Mouse (Mus musculus): ENCODE results near the gene Mcoln2. TPM values are rescaled to one million over a fixed set of nuclear protein-coding genes. Genes with fewer than 3 reads are reported as not detected.

Gene Mcoln2
- total and polyA plus RNA-seq, 3 experiments = 0.10 to 0.42 TPM; not detected in 1

GRCm38 (mm10) chr3:146184992-146185657 lies 35.5 kb downstream of the Mcoln2 start:
- Histone ChIP-seq H3K36me3 (ENCODE audit: control insufficient read depth in 1 of 2, insufficient read depth in 2 of 2, low read length in 2 of 2) (no peaks in the 10 kb centered on the region), H3K4me3 (ENCODE audit: control insufficient read depth in 1 of 2, insufficient read depth in 1 of 2, low read depth in 2 of 2, low read length in 2 of 2) (no peak overlapping the region), H3K9me3 (replicated peaks; ENCODE audit: insufficient read depth, low read length) (no peaks in the 10 kb centered on the region), H3K27me3 (ENCODE audit: control insufficient read depth in 1 of 2, insufficient read depth in 2 of 2, low read length in 2 of 2) (no peaks in the 10 kb centered on the region), H3K4me1 (ENCODE audit: control insufficient read depth in 1 of 2, insufficient read depth in 2 of 2, low read length in 2 of 2) (no peaks in the 10 kb centered on the region), H3K27ac (ENCODE audit: control insufficient read depth, low read depth, low read length) (no peak overlapping the region), H3K9ac (ENCODE audit: control insufficient read depth, low read depth, low read length, poor library complexity, severe bottlenecking) (no peak overlapping the region), H3K79me2 (ENCODE audit: control insufficient read depth, insufficient read depth, low read length, poor library complexity) (no peaks in the 10 kb centered on the region)
- DNase-seq (ENCODE audit: low read depth, low spot score) = peak; percentile 76
- TF ChIP-seq EP300 (IDR thresholded peaks at IDR 0.05; ENCODE audit: low read depth in 1 of 2, low read length in 2 of 2) = no peak
- peak; percentile 84 to 97 (median 94) for TF ChIP-seq CTCF (IDR thresholded peaks at IDR 0.05 in 2 of 3, conservative IDR thresholded peaks at IDR 0.05 in 1 of 3; ENCODE audit: control insufficient read depth in 1 of 3, insufficient read depth in 1 of 3, low read depth in 2 of 3, low read length in 3 of 3, poor library complexity in 1 of 3, severe bottlenecking in 1 of 3)
- TF ChIP-seq BHLHE40 (IDR thresholded peaks at IDR 0.05; ENCODE audit: borderline replicate concordance, low read depth, low read length) = 0 out of 2 replicates have a peak, but pooled peaks have one; percentile 32
- peak; percentile 71 for TF ChIP-seq ZC3H11A (IDR thresholded peaks at IDR 0.05; ENCODE audit: low read depth, low read length)
- no peak for TF ChIP-seq TBP (IDR thresholded peaks at IDR 0.05; ENCODE audit: low read depth, low read length)
- no peak for TF ChIP-seq USF1 (IDR thresholded peaks at IDR 0.05; ENCODE audit: low read depth, low read length)
- no peak for TF ChIP-seq CHD1 (IDR thresholded peaks at IDR 0.05; ENCODE audit: low read depth, low read length)
- no peak for TF ChIP-seq NELFE (IDR thresholded peaks at IDR 0.05; ENCODE audit: low read depth, low read length)
- no peak for TF ChIP-seq GABPA (IDR thresholded peaks at IDR 0.05; ENCODE audit: low read depth, low read length)
- no peak for TF ChIP-seq POLR2A (IDR thresholded peaks at IDR 0.05; ENCODE audit: control insufficient read depth in 1 of 2, insufficient read depth in 1 of 2, low read depth in 1 of 2, low read length in 2 of 2, poor library complexity in 1 of 2)
- TF ChIP-seq ZKSCAN1 (IDR thresholded peaks at IDR 0.05; ENCODE audit: low read depth, low read length) = no peak
- no peak for TF ChIP-seq TCF12 (IDR thresholded peaks at IDR 0.05; ENCODE audit: low read depth, low read length)
- TF ChIP-seq MAZ (IDR thresholded peaks at IDR 0.05; ENCODE audit: low read depth, low read length) = no peak
- no peak for TF ChIP-seq CHD2 (IDR thresholded peaks at IDR 0.05; ENCODE audit: low read length)
- TF ChIP-seq MYB (IDR thresholded peaks at IDR 0.05; ENCODE audit: low read depth, low read length) = no peak
- TF ChIP-seq ZMIZ1 (IDR thresholded peaks at IDR 0.05; ENCODE audit: low read depth, low read length) = no peak
- TF ChIP-seq MEF2A (IDR thresholded peaks at IDR 0.05; ENCODE audit: extremely low read depth, insufficient replicate concordance, low read depth, low read length, poor library complexity, severe bottlenecking) = no peak
- no peak for TF ChIP-seq E2F4 (IDR thresholded peaks at IDR 0.05; ENCODE audit: borderline replicate concordance, low read depth, low read length)
- TF ChIP-seq NRF1 (IDR thresholded peaks at IDR 0.05; ENCODE audit: insufficient read depth, low read depth, low read length, poor library complexity, severe bottlenecking) = no peak
- TF ChIP-seq UBTF (IDR thresholded peaks at IDR 0.05; ENCODE audit: borderline replicate concordance, insufficient read depth, low read depth, low read length) = no peak
- TF ChIP-seq MXI1 (IDR thresholded peaks at IDR 0.05; ENCODE audit: low read depth, low read length) = no peak
- no peak for TF ChIP-seq HCFC1 (IDR thresholded peaks at IDR 0.05; ENCODE audit: low read depth, low read length)
- no peak for TF ChIP-seq POLR2AphosphoS5 (IDR thresholded peaks at IDR 0.05; ENCODE audit: borderline replicate concordance, low read depth, low read length)
- TF ChIP-seq MAFK (IDR thresholded peaks at IDR 0.05; ENCODE audit: borderline replicate concordance, low read depth, low read length) = no peak
- peak; percentile 24; the same call in 1 of the 2 replicates for TF ChIP-seq SIN3A (IDR thresholded peaks at IDR 0.05; ENCODE audit: low read length)
- peak; percentile 91 for TF ChIP-seq RAD21 (IDR thresholded peaks at IDR 0.05; ENCODE audit: low read depth, low read length)
- TF ChIP-seq GATA1 (IDR thresholded peaks at IDR 0.05; ENCODE audit: low read depth, low read length) = no peak
- no peak for TF ChIP-seq ELF1 (IDR thresholded peaks at IDR 0.05; ENCODE audit: low read depth, low read length)
- TF ChIP-seq MAX (IDR thresholded peaks at IDR 0.05; ENCODE audit: low read length) = no peak
- no peak for TF ChIP-seq KAT2A (conservative IDR thresholded peaks at IDR 0.05; ENCODE audit: low read depth, low read length)
- TF ChIP-seq POLR2AphosphoS2 (IDR thresholded peaks at IDR 0.05; ENCODE audit: low read length) = no peak
- no peak for TF ChIP-seq TAL1 (IDR thresholded peaks at IDR 0.05; ENCODE audit: low read length)
- no peak for TF ChIP-seq ZNF384 (IDR thresholded peaks at IDR 0.05; ENCODE audit: low read depth, low read length)
- no peak for TF ChIP-seq JUND (IDR thresholded peaks at IDR 0.05; ENCODE audit: low read depth, low read length)
- TF ChIP-seq USF2 (IDR thresholded peaks at IDR 0.05; ENCODE audit: borderline replicate concordance in 1 of 2, insufficient read depth in 1 of 2, low read depth in 1 of 2, low read length in 2 of 2) = no peak
- TF ChIP-seq SMC3 (IDR thresholded peaks at IDR 0.05; ENCODE audit: low read depth, low read length) = peak; percentile 77
- no peak for TF ChIP-seq ETS1 (IDR thresholded peaks at IDR 0.05; ENCODE audit: low read depth, low read length)
